Mouse (Mus musculus): ENCODE measurements around the gene Trak1.

The Trak1 gene

GRCm38 (mm10) chr9:121350601-121351000, 53.3 kb downstream of the Trak1 start:
- no peak for DNase-seq

- no peak for DNase-seq
These were observed 54.2 kb downstream of the Trak1 start for GRCm38 (mm10) chr9:121351388-121352078.

GRCm38 (mm10) chr9:121352131-121352606, 54.9 kb downstream of the Trak1 start:
- no peak for DNase-seq

GRCm38 (mm10) chr9:121352726-121353125, 55.4 kb downstream of the Trak1 start:
- DNase-seq: no peak

- peak in 1 of 2 experiments; percentile 45 for DNase-seq
These were observed 57.6 kb downstream of the Trak1 start for GRCm38 (mm10) chr9:121354792-121355390.

DNA sequence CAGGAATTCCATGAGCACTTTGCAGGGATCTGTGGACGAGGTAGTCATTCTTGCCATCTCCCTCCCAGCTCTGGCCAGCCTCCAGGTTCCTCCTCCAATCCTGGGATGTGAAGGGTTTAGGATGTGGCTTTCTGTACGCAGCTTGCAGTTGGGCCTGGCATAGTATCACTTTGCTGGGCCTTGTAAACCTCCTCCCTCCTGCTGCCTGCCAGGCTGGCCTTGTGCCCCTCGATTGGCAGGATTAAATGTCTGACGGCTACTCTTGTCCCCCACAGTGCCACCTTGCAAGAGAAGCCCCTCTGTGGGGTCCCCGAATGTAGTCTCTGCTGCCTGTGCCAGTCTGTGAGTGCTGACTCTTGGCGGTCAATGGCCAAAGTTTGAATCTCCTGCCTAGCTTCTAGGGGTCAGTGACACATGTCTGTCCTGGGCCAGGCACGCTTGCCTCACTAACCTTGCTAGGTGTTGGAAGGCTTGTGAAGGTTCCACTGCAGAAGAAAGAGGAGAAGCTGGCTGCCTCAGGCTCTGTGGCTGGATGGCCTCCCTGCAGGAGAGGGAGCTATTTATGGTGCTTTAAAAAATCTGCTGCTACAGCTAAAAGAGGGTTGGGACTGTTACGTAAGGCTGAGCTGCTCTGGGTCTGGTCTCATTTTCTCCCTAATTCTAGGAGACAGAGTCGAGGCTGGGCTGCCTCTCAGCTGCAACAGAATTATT, 58.3 kb downstream of the Trak1 start:
- no peak for DNase-seq

- no peak for DNase-seq
These were observed 59.8 kb downstream of the Trak1 start for GRCm38 (mm10) chr9:121357102-121357501.

DNA sequence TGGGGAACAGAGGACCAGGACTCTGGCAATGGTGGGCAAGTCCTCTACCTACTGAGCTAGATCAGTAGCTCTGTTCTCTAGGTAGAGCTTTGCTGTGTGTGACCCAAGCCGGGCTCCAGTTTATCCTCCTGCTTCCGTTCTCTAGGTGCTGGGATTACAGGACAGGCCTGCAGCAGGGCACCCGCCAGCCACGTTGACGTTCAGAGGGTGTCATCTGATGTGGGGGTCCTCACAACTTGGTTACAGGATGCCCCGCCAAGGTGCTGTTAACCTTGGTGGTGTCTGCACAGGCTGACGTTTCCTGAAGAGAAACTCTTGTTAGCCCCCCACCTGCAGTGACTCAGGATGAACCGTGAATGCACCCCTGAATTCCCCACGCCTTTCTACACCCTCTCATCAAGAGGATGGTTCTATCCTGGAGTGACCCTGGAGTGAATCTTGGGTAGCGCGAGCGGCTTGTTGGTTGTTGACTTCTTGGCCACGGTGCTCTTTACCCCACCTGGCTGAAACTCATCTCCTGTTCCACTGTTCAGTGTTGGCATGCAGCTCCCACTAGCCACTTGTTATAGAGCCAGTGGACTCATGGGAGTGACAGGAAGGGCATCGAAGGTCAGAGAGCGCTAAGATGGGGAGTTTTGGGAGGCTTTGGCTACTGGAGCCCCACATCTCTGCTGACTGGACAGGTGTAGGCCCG, 60.4 kb downstream of the Trak1 start:
- DNase-seq: no peak

GRCm38 (mm10) chr9:121358418-121358817, 61.1 kb downstream of the Trak1 start:
- no peak for DNase-seq

GRCm38 (mm10) chr9:121359266-121359972, 62.1 kb downstream of the Trak1 start:
- DNase-seq: no peak

- DNase-seq: peak; percentile 43 to 58
These were observed 63.1 kb downstream of the Trak1 start for GRCm38 (mm10) chr9:121360327-121360954.

DNA sequence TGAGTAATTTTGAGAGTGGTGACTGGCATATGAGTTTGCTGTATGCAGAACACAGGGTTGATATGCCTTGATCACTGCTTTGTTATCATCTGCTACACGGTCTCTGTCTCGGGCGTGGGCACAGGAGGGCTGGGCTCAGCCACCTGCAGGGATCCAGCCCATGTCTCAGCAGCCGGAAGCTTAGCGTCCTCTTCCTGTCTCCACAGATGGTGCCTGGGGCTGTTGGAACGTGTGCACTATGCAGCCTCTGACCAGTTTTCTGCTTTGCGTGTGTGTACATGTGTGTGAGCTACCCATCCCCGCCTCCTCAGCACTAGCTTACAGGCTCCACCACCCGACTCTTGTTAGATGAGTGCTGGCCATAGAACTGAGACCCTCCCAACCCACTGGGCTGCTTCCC, 63.7 kb downstream of the Trak1 start:
- DNase-seq: peak; percentile 72 to 82

DNA sequence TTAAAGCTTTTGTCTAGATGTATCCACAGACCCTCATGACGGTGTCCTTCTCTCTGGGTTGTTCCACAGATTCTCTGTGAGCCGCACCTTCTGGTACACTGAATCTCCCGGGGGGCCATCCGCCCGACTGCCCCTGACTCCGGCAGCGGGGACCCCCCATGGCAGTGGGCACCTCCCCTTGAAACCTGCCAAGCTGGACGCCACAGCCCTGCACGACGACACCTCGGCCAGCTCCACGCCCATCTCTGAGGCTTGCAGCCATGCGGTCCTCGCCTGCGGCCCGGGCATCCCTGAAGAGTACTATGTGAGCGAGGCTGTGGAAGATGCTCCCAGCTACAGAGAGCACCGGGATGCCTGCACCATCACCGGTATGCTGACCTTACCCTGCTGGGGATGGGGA, 66.6 kb downstream of the Trak1 start:
- DNase-seq: no peak

- DNase-seq: no peak
These were observed 69.0 kb downstream of the Trak1 start for GRCm38 (mm10) chr9:121366135-121366863.

- DNase-seq: no peak
These were observed 69.6 kb downstream of the Trak1 start for GRCm38 (mm10) chr9:121366864-121367245.

- DNase-seq: no peak
These were observed 72.3 kb downstream of the Trak1 start for GRCm38 (mm10) chr9:121369573-121369972.

GRCm38 (mm10) chr9:121371346-121371891, 74.1 kb downstream of the Trak1 start:
- DNase-seq: peak; percentile 62 to 78

GRCm38 (mm10) chr9:121371946-121372646, 74.8 kb downstream of the Trak1 start:
- no peak for DNase-seq

DNA sequence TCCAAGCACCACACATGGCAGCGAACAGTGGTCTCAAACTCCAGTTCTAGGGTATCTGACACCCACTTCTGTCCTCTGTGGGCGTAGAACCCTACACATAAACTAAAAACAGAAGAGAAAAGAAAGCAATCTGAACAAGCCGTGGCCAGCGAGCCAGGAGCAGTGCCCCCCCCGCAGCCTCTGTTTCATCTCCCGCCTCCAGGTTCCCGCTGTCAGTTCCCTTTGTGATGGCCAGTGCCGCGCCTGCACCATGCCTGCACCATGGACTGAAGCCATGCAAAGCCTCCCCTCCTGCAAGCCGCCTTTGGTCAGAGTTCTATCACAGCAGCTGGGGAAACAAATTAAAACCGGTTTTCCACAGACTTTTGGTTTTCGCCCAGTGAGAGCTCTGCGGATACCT, 75.8 kb downstream of the Trak1 start:
- DNase-seq: no peak

- DNase-seq: no peak
These were observed 76.2 kb downstream of the Trak1 start for GRCm38 (mm10) chr9:121373512-121373911.

Measured in thymus, adult 18-20 months (tissue).